Mouse (Mus musculus): ENCODE results near the gene Herc3. TPM values are rescaled to one million over a fixed set of nuclear protein-coding genes. Genes with fewer than 3 reads are reported as not detected.

Herc3 gene
- polyA plus RNA-seq, 1 experiment from 2014 or later, result 47.1 TPM

GRCm38 (mm10) chr6:58946246-58946645 lies 115.0 kb downstream of the Herc3 start:
- peaks cover 4% of the 10 kb centered on the region; the same call in 1 of the 2 replicates for H3K36me3 ChIP-seq
- no peak overlapping the region for H3K27ac ChIP-seq
- no peak overlapping the region for H3K9ac ChIP-seq
- no peak overlapping the region for H3K4me2 ChIP-seq
- no peak overlapping the region for H3K4me3 ChIP-seq
- WGBS, result 58% methylated on average over 2 of the region's 2 CpGs
- no peaks in the 10 kb centered on the region for H3K9me3 ChIP-seq (replicated peaks)
- no peaks in the 10 kb centered on the region for H3K27me3 ChIP-seq
- no peak for ATAC-seq (replicated peaks; ENCODE audit: insufficient number of reproducible peaks, insufficient read depth, low FRiP score, low read depth)
- no peaks in the 10 kb centered on the region for H3K4me1 ChIP-seq (replicated peaks)

- no peak for ATAC-seq (replicated peaks; ENCODE audit: insufficient number of reproducible peaks, insufficient read depth, low FRiP score, low read depth)
- Histone ChIP-seq H3K4me1 (replicated peaks) (no peaks in the 10 kb centered on the region), H3K27me3 (no peaks in the 10 kb centered on the region), H3K4me2 (no peak overlapping the region), H3K9ac (no peak overlapping the region), H3K36me3 (peaks cover 4% of the 10 kb centered on the region; the same call in 1 of the 2 replicates), H3K27ac (no peak overlapping the region), H3K9me3 (replicated peaks) (no peaks in the 10 kb centered on the region), H3K4me3 (no peak overlapping the region)
- WGBS, result 70% methylated on average over 4 of the region's 4 CpGs
Observed at GRCm38 (mm10) chr6:58946840-58947239, 115.6 kb downstream of the Herc3 start.

GRCm38 (mm10) chr6:58950410-58950809 lies 119.1 kb downstream of the Herc3 start:
- Histone ChIP-seq H3K4me1 (replicated peaks) (no peaks in the 10 kb centered on the region), H3K36me3 (peaks cover 26% of the 10 kb centered on the region), H3K4me2 (no peak overlapping the region), H3K27ac (no peak overlapping the region), H3K27me3 (no peaks in the 10 kb centered on the region), H3K9ac (no peak overlapping the region), H3K9me3 (replicated peaks) (no peaks in the 10 kb centered on the region), H3K4me3 (no peak overlapping the region)
- ATAC-seq (replicated peaks; ENCODE audit: insufficient number of reproducible peaks, insufficient read depth, low FRiP score, low read depth), result no peak
- WGBS, result 91% methylated on average over 1 of the region's 1 CpGs

GRCm38 (mm10) chr6:58951128-58951992 lies 120.1 kb downstream of the Herc3 start:
- H3K4me2 ChIP-seq, result no peak overlapping the region
- H3K27ac ChIP-seq, result no peak overlapping the region
- 55% methylated on average over 2 of the region's 2 CpGs for WGBS
- peaks cover 28% of the 10 kb centered on the region for H3K36me3 ChIP-seq
- H3K4me3 ChIP-seq, result no peak overlapping the region
- no peaks in the 10 kb centered on the region for H3K27me3 ChIP-seq
- no peaks in the 10 kb centered on the region for H3K4me1 ChIP-seq (replicated peaks)
- no peak overlapping the region for H3K9ac ChIP-seq
- H3K9me3 ChIP-seq (replicated peaks), result no peaks in the 10 kb centered on the region
- ATAC-seq (replicated peaks; ENCODE audit: insufficient number of reproducible peaks, insufficient read depth, low FRiP score, low read depth), result no peak

GRCm38 (mm10) chr6:58960523-58960922 lies 129.3 kb downstream of the Herc3 start:
- H3K36me3 ChIP-seq, result peaks cover under 1% of the 10 kb centered on the region; the same call in 1 of the 2 replicates
- 0 out of 2 replicates have a peak, but pooled peaks cover 3% of the 10 kb centered on the region for H3K4me1 ChIP-seq (replicated peaks)
- no peak overlapping the region for H3K9ac ChIP-seq
- ATAC-seq (replicated peaks; ENCODE audit: insufficient number of reproducible peaks, insufficient read depth, low FRiP score, low read depth), result no peak
- WGBS, result 83% methylated on average over 2 of the region's 2 CpGs
- H3K27me3 ChIP-seq, result no peaks in the 10 kb centered on the region
- no peak overlapping the region for H3K4me3 ChIP-seq
- no peak overlapping the region for H3K27ac ChIP-seq
- H3K4me2 ChIP-seq, result no peak overlapping the region
- no peaks in the 10 kb centered on the region for H3K9me3 ChIP-seq (replicated peaks)

GRCm38 (mm10) chr6:58962691-58963090 lies 131.4 kb downstream of the Herc3 start:
- WGBS, result 83% methylated on average over 5 of the region's 5 CpGs
- H3K4me1 ChIP-seq (replicated peaks), result 0 out of 2 replicates have a peak, but pooled peaks cover 5% of the 10 kb centered on the region
- H3K36me3 ChIP-seq, result no peaks in the 10 kb centered on the region
- H3K9ac ChIP-seq, result no peak overlapping the region
- no peak overlapping the region for H3K27ac ChIP-seq
- H3K4me3 ChIP-seq, result no peak overlapping the region
- no peak overlapping the region for H3K4me2 ChIP-seq
- ATAC-seq (replicated peaks; ENCODE audit: insufficient number of reproducible peaks, insufficient read depth, low FRiP score, low read depth), result no peak
- H3K27me3 ChIP-seq, result no peaks in the 10 kb centered on the region
- no peaks in the 10 kb centered on the region for H3K9me3 ChIP-seq (replicated peaks)

- Histone ChIP-seq H3K4me3 (no peak overlapping the region), H3K27me3 (no peaks in the 10 kb centered on the region), H3K9ac (no peak overlapping the region), H3K27ac (no peak overlapping the region), H3K36me3 (no peaks in the 10 kb centered on the region), H3K4me1 (replicated peaks) (0 out of 2 replicates have a peak, but pooled peaks cover 5% of the 10 kb centered on the region), H3K9me3 (replicated peaks) (no peaks in the 10 kb centered on the region), H3K4me2 (no peak overlapping the region)
- 90% methylated on average over 2 of the region's 2 CpGs for WGBS
- ATAC-seq (replicated peaks; ENCODE audit: insufficient number of reproducible peaks, insufficient read depth, low FRiP score, low read depth), result no peak
Observed at GRCm38 (mm10) chr6:58964091-58964490, 132.8 kb downstream of the Herc3 start.

GRCm38 (mm10) chr6:58964565-58964964 lies 133.3 kb downstream of the Herc3 start:
- Histone ChIP-seq H3K9ac (no peak overlapping the region), H3K9me3 (replicated peaks) (no peaks in the 10 kb centered on the region), H3K4me1 (replicated peaks) (0 out of 2 replicates have a peak, but pooled peaks cover 5% of the 10 kb centered on the region), H3K27me3 (no peaks in the 10 kb centered on the region), H3K27ac (no peak overlapping the region), H3K4me3 (no peak overlapping the region), H3K4me2 (no peak overlapping the region), H3K36me3 (no peaks in the 10 kb centered on the region)
- no peak for ATAC-seq (replicated peaks; ENCODE audit: insufficient number of reproducible peaks, insufficient read depth, low FRiP score, low read depth)

GRCm38 (mm10) chr6:58965071-58965831 lies 134.0 kb downstream of the Herc3 start:
- no peak overlapping the region for H3K27ac ChIP-seq
- no peak for ATAC-seq (replicated peaks; ENCODE audit: insufficient number of reproducible peaks, insufficient read depth, low FRiP score, low read depth)
- 39% methylated on average over 12 of the region's 12 CpGs for WGBS
- H3K27me3 ChIP-seq, result no peaks in the 10 kb centered on the region
- no peak overlapping the region for H3K4me2 ChIP-seq
- 0 out of 2 replicates have a peak, but pooled peaks cover 5% of the 10 kb centered on the region for H3K4me1 ChIP-seq (replicated peaks)
- no peaks in the 10 kb centered on the region for H3K9me3 ChIP-seq (replicated peaks)
- no peaks in the 10 kb centered on the region for H3K36me3 ChIP-seq
- H3K9ac ChIP-seq, result no peak overlapping the region
- no peak overlapping the region for H3K4me3 ChIP-seq

- no peak overlapping the region for H3K4me3 ChIP-seq
- ATAC-seq (replicated peaks; ENCODE audit: insufficient number of reproducible peaks, insufficient read depth, low FRiP score, low read depth), result no peak
- no peak overlapping the region for H3K9ac ChIP-seq
- H3K9me3 ChIP-seq (replicated peaks), result no peaks in the 10 kb centered on the region
- no peaks in the 10 kb centered on the region for H3K36me3 ChIP-seq
- H3K27me3 ChIP-seq, result no peaks in the 10 kb centered on the region
- no peak overlapping the region for H3K27ac ChIP-seq
- 0 out of 2 replicates have a peak, but pooled peaks cover 5% of the 10 kb centered on the region for H3K4me1 ChIP-seq (replicated peaks)
- no peak overlapping the region for H3K4me2 ChIP-seq
- WGBS, result 82% methylated on average over 3 of the region's 3 CpGs
Observed at GRCm38 (mm10) chr6:58968272-58968671, 137.0 kb downstream of the Herc3 start.

All from heart, embryonic 15.5 days (tissue).